Comparison of ENCODE assay signal across 11 mouse cellular contexts in genomic region chr17:12810973-12811303, GRCm38 (mm10). TPM values are rescaled to one million over a fixed set of nuclear protein-coding genes. Genes with fewer than 3 reads are reported as not detected.
DNase-seq lines count a peak whose midpoint lies in the region; ATAC-seq and TF ChIP-seq lines count a peak whose summit lies in the region.
"Had no signal": no experiment of that assay in that cellular context is flagged by ENCODE, and none has a peak within 500 bp of the region (broad histone marks: within the 10 kb centered on the region; RNA-seq: fewer than 3 reads in every experiment).

No protein-coding gene starts in this region.

- H3K9ac ChIP-seq in forebrain, embryonic 11.5 days (ENCODE audit: low read length) = no peak overlapping the region
- no peak overlapping the region for H3K9ac ChIP-seq in forebrain, postnatal 0 days
- H3K9ac ChIP-seq in hindbrain, embryonic 13.5 days = no peak overlapping the region
- H3K9ac ChIP-seq in hindbrain, embryonic 11.5 days (ENCODE audit: low read depth, low read length) = no peak overlapping the region
- H3K9ac ChIP-seq in lung, embryonic 16.5 days (ENCODE audit: low read length) = no peak overlapping the region

- H3K4me2 ChIP-seq in forebrain, embryonic 11.5 days (ENCODE audit: low read depth, low read length, severe bottlenecking) = no peak overlapping the region
- H3K4me2 ChIP-seq in forebrain, postnatal 0 days (ENCODE audit: low read depth) = no peak overlapping the region
- no peak overlapping the region for H3K4me2 ChIP-seq in hindbrain, embryonic 13.5 days
- H3K4me2 ChIP-seq in hindbrain, embryonic 11.5 days (replicated peaks; ENCODE audit: low read depth, low read length) = no peak overlapping the region
- no peak overlapping the region for H3K4me2 ChIP-seq in lung, embryonic 16.5 days (ENCODE audit: low read depth, low read length)
- H3K4me2 ChIP-seq: liver, embryonic 11.5 days had no signal

- peak; percentile 36; the same call in 1 of the 2 replicates for ATAC-seq in forebrain, embryonic 11.5 days (replicated peaks; ENCODE audit: low FRiP score)
- ATAC-seq in forebrain, postnatal 0 days = no peak
- ATAC-seq in hindbrain, embryonic 13.5 days (ENCODE audit: low FRiP score) = 0 out of 2 replicates have a peak, but pooled peaks have one; percentile 21
- no peak for ATAC-seq in hindbrain, embryonic 11.5 days (ENCODE audit: low FRiP score)
- ATAC-seq in lung, embryonic 16.5 days (ENCODE audit: low read depth) = 0 out of 2 replicates have a peak, but pooled peaks have one; percentile 8

- no peak for TF ChIP-seq CTCF in forebrain, postnatal 0 days (IDR thresholded peaks at IDR 0.05; ENCODE audit: low read depth)

- no peak overlapping the region for H3K27ac ChIP-seq in forebrain, embryonic 11.5 days (ENCODE audit: low read depth, low read length)
- H3K27ac ChIP-seq in forebrain, postnatal 0 days (ENCODE audit: low read depth, low read length) = no peak overlapping the region
- no peak overlapping the region for H3K27ac ChIP-seq in hindbrain, embryonic 13.5 days
- no peak overlapping the region for H3K27ac ChIP-seq in hindbrain, embryonic 11.5 days (ENCODE audit: low read depth, low read length)
- peak overlapping the region; percentile 20 for H3K27ac ChIP-seq in lung, embryonic 16.5 days (ENCODE audit: low read length)
- H3K27ac ChIP-seq in embryonic facial prominence, embryonic 10.5 days (replicated peaks) = peak overlapping the region; percentile 79; the same call in 1 of the 2 replicates

- H3K27me3 ChIP-seq in forebrain, embryonic 11.5 days (ENCODE audit: control insufficient read depth, insufficient read depth, low read length) = no peaks in the 10 kb centered on the region
- H3K27me3 ChIP-seq in forebrain, postnatal 0 days (ENCODE audit: insufficient read depth, low read length) = no peaks in the 10 kb centered on the region
- no peaks in the 10 kb centered on the region for H3K27me3 ChIP-seq in hindbrain, embryonic 13.5 days
- H3K27me3 ChIP-seq in hindbrain, embryonic 11.5 days (ENCODE audit: control insufficient read depth, insufficient read depth, low read length) = no peaks in the 10 kb centered on the region
- no peaks in the 10 kb centered on the region for H3K27me3 ChIP-seq in lung, embryonic 16.5 days (ENCODE audit: control insufficient read depth, insufficient read depth, low read depth, low read length)
- no peaks in the 10 kb centered on the region for H3K27me3 ChIP-seq in embryonic facial prominence, embryonic 10.5 days (replicated peaks; ENCODE audit: low read depth, poor library complexity, severe bottlenecking)
- H3K27me3 ChIP-seq: CH12.LX had no signal

- H3K9me3 ChIP-seq in forebrain, embryonic 11.5 days (ENCODE audit: control insufficient read depth, low read length) = no peaks in the 10 kb centered on the region
- H3K9me3 ChIP-seq in forebrain, postnatal 0 days (ENCODE audit: low read length) = no peaks in the 10 kb centered on the region
- no peaks in the 10 kb centered on the region for H3K9me3 ChIP-seq in hindbrain, embryonic 13.5 days
- no peaks in the 10 kb centered on the region for H3K9me3 ChIP-seq in hindbrain, embryonic 11.5 days (ENCODE audit: control insufficient read depth, low read length)
- H3K9me3 ChIP-seq in lung, embryonic 16.5 days (ENCODE audit: control insufficient read depth, low read length) = no peaks in the 10 kb centered on the region
- 0 out of 2 replicates have a peak, but pooled peaks cover 8% of the 10 kb centered on the region for H3K9me3 ChIP-seq in embryonic facial prominence, embryonic 10.5 days

- H3K36me3 ChIP-seq in forebrain, embryonic 11.5 days (ENCODE audit: control insufficient read depth, insufficient read depth, low read length) = no peaks in the 10 kb centered on the region
- H3K36me3 ChIP-seq in forebrain, postnatal 0 days (ENCODE audit: insufficient read depth) = no peaks in the 10 kb centered on the region
- no peaks in the 10 kb centered on the region for H3K36me3 ChIP-seq in hindbrain, embryonic 13.5 days
- no peaks in the 10 kb centered on the region for H3K36me3 ChIP-seq in hindbrain, embryonic 11.5 days (ENCODE audit: control insufficient read depth, insufficient read depth, low read length)
- peaks cover 14% of the 10 kb centered on the region for H3K36me3 ChIP-seq in lung, embryonic 16.5 days (ENCODE audit: control insufficient read depth, insufficient read depth, low read length)
- H3K36me3 ChIP-seq in embryonic facial prominence, embryonic 10.5 days (replicated peaks) = peaks cover 37% of the 10 kb centered on the region

- H3K4me3 ChIP-seq in forebrain, embryonic 11.5 days (ENCODE audit: low read depth, low read length) = no peak overlapping the region
- H3K4me3 ChIP-seq in forebrain, postnatal 0 days (ENCODE audit: low read depth, low read length) = no peak overlapping the region
- H3K4me3 ChIP-seq in hindbrain, embryonic 13.5 days = no peak overlapping the region
- H3K4me3 ChIP-seq in hindbrain, embryonic 11.5 days (ENCODE audit: low read depth, low read length) = no peak overlapping the region
- H3K4me3 ChIP-seq in lung, embryonic 16.5 days (ENCODE audit: low read length) = no peak overlapping the region
- H3K4me3 ChIP-seq in embryonic facial prominence, embryonic 10.5 days = no peak overlapping the region

- DNase-seq in forebrain, embryonic 11.5 days (ENCODE audit: low spot score) = no peak
- DNase-seq in forebrain, postnatal 0 days = no peak
- no peak for DNase-seq in hindbrain, embryonic 11.5 days (ENCODE audit: low spot score)
- no peak for DNase-seq in lung, postnatal 36 days
- no peak for DNase-seq in embryonic facial prominence, embryonic 10.5 days (ENCODE audit: low spot score)
- no peak for DNase-seq in layer of hippocampus, postnatal 25 days (ENCODE audit: extremely low spot score in 1 of 2, low spot score in 1 of 2)

- no peaks in the 10 kb centered on the region for H3K4me1 ChIP-seq in forebrain, embryonic 11.5 days (replicated peaks; ENCODE audit: control insufficient read depth, insufficient read depth, low read length)
- no peaks in the 10 kb centered on the region for H3K4me1 ChIP-seq in forebrain, postnatal 0 days (ENCODE audit: insufficient read depth)
- peaks cover 4% of the 10 kb centered on the region for H3K4me1 ChIP-seq in hindbrain, embryonic 13.5 days (replicated peaks)
- H3K4me1 ChIP-seq in hindbrain, embryonic 11.5 days (replicated peaks; ENCODE audit: control insufficient read depth, insufficient read depth, low read length) = no peaks in the 10 kb centered on the region
- peaks cover 9% of the 10 kb centered on the region for H3K4me1 ChIP-seq in lung, embryonic 16.5 days (replicated peaks; ENCODE audit: control insufficient read depth, insufficient read depth, low read length)
- H3K4me1 ChIP-seq in embryonic facial prominence, embryonic 10.5 days = peaks cover 6% of the 10 kb centered on the region

- 86% methylated on average over 1 of the region's 1 CpGs for WGBS in forebrain, embryonic 11.5 days
- WGBS in forebrain, postnatal 0 days = 88% methylated on average over 1 of the region's 1 CpGs
- 100% methylated on average over 1 of the region's 1 CpGs for WGBS in hindbrain, embryonic 13.5 days
- WGBS in hindbrain, embryonic 11.5 days = 100% methylated on average over 1 of the region's 1 CpGs
- WGBS in lung, embryonic 16.5 days = 87% methylated on average over 1 of the region's 1 CpGs
- WGBS in embryonic facial prominence, embryonic 10.5 days = 94% methylated on average over 1 of the region's 1 CpGs

RNA-seq across cellular contexts. Expression of gene Igf2r, which starts 41.5 kb away (rescaled TPM):
- 21.0 and 21.7 TPM in 2 replicates for polyA plus RNA-seq in forebrain, embryonic 11.5 days (2014; fragmentation: Nextera tagmentation; extraction: Ambion mirVana)
- total RNA-seq in forebrain, postnatal 0 days (2014; rRNA removed) = 27.2 and 36.0 TPM in 2 replicates
- polyA plus RNA-seq in forebrain, postnatal 0 days (2015; fragmentation: Nextera tagmentation; extraction: Ambion mirVana) = 3.0 and 4.6 TPM in 2 replicates
- polyA plus RNA-seq in hindbrain, embryonic 13.5 days (2015; fragmentation: Nextera tagmentation; extraction: Ambion mirVana) = 12.3 and 12.5 TPM in 2 replicates
- 16.9 and 18.7 TPM in 2 replicates for polyA plus RNA-seq in hindbrain, embryonic 11.5 days (2014; fragmentation: Nextera tagmentation; extraction: Ambion mirVana)
- polyA plus RNA-seq in lung, embryonic 16.5 days (2015; fragmentation: Nextera tagmentation; extraction: Ambion mirVana) = 59.0 and 64.4 TPM in 2 replicates
- polyA plus RNA-seq in embryonic facial prominence, embryonic 10.5 days (2016; fragmentation: Nextera tagmentation; extraction: Ambion mirVana) = 25.9 and 27.2 TPM in 2 replicates
- total RNA-seq in layer of hippocampus, postnatal 25 days (2021) = 10 to 100 TPM; 28.1 to 29.8 TPM

RNA-seq across cellular contexts. Expression of gene Mas1, which starts 57.0 kb away (rescaled TPM):
- polyA plus RNA-seq in forebrain, embryonic 11.5 days (2014; fragmentation: Nextera tagmentation; extraction: Ambion mirVana) = 0.29 TPM in 1 of 2 replicates, not detected in the other
- total RNA-seq in forebrain, postnatal 0 days (2014; rRNA removed) = 1.5 and 2.2 TPM in 2 replicates
- 1.4 and 2.4 TPM in 2 replicates for polyA plus RNA-seq in forebrain, postnatal 0 days (2015; fragmentation: Nextera tagmentation; extraction: Ambion mirVana)
- polyA plus RNA-seq in hindbrain, embryonic 13.5 days (2015; fragmentation: Nextera tagmentation; extraction: Ambion mirVana) = 0.17 and 0.32 TPM in 2 replicates
- 0.08 and 0.14 TPM in 2 replicates for polyA plus RNA-seq in hindbrain, embryonic 11.5 days (2014; fragmentation: Nextera tagmentation; extraction: Ambion mirVana)
- 0.25 and 0.40 TPM in 2 replicates for polyA plus RNA-seq in lung, embryonic 16.5 days (2015; fragmentation: Nextera tagmentation; extraction: Ambion mirVana)
- 0.44 and 0.72 TPM in 2 replicates for polyA plus RNA-seq in embryonic facial prominence, embryonic 10.5 days (2016; fragmentation: Nextera tagmentation; extraction: Ambion mirVana)
- total RNA-seq in layer of hippocampus, postnatal 25 days (2021) = 10 to 100 TPM; 49.6 to 62.9 TPM
- total RNA-seq: CH12.LX; neutrophil, adult 5-6 weeks had no signal

Comparison
In these comparisons a context has a peak if more than half of its experiments do, and no peak if none do; other contexts are left out.
1. ATAC-seq: peak in forebrain, embryonic 11.5 days (single experiment), hindbrain, embryonic 13.5 days (single experiment) and lung, embryonic 16.5 days (single experiment); none in forebrain, postnatal 0 days (single experiment) and hindbrain, embryonic 11.5 days (single experiment).
2. H3K27ac ChIP-seq: peak in lung, embryonic 16.5 days (single experiment) and embryonic facial prominence, embryonic 10.5 days (single experiment); none in forebrain, embryonic 11.5 days (single experiment), forebrain, postnatal 0 days (single experiment), hindbrain, embryonic 13.5 days (single experiment) and hindbrain, embryonic 11.5 days (single experiment).